Mouse (Mus musculus): ENCODE results near the gene Egfem1. TPM values are rescaled to one million over a fixed set of nuclear protein-coding genes. Genes with fewer than 3 reads are reported as not detected.

Egfem1 gene
- polyA plus RNA-seq, 1 experiment from 2014 or later, result 2.6 TPM

DNA sequence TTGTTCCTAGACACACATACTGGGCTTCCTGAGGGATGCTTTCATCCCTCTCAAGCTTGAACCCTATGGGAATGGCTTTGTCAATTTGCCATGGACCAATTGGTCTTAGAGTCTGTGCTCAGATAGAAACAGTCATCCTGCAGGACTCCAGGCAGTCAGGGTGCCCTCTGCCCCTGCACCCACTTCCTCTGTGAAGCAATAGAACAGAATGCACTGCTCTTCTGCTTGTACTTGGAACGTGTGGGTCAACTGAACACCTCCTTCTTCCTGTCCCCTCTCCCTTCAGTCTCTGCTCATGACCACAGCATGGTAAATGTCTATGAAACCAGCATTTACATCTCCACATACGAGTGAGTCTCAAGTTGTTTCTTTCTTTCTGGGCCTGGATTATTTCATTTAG is 16.6 kb downstream of the Egfem1 start:
- no peaks in the 10 kb centered on the region for H3K36me3 ChIP-seq
- H3K27ac ChIP-seq, result no peak overlapping the region
- H3K4me3 ChIP-seq, result no peak overlapping the region
- no peak for DNase-seq (ENCODE audit: low spot score)
- H3K27me3 ChIP-seq (ENCODE audit: low read depth, poor library complexity, severe bottlenecking), result no peaks in the 10 kb centered on the region
- WGBS, result 81% methylated on average over 2 of the region's 2 CpGs
- H3K4me1 ChIP-seq, result no peaks in the 10 kb centered on the region
- no peaks in the 10 kb centered on the region for H3K9me3 ChIP-seq (replicated peaks)

DNA sequence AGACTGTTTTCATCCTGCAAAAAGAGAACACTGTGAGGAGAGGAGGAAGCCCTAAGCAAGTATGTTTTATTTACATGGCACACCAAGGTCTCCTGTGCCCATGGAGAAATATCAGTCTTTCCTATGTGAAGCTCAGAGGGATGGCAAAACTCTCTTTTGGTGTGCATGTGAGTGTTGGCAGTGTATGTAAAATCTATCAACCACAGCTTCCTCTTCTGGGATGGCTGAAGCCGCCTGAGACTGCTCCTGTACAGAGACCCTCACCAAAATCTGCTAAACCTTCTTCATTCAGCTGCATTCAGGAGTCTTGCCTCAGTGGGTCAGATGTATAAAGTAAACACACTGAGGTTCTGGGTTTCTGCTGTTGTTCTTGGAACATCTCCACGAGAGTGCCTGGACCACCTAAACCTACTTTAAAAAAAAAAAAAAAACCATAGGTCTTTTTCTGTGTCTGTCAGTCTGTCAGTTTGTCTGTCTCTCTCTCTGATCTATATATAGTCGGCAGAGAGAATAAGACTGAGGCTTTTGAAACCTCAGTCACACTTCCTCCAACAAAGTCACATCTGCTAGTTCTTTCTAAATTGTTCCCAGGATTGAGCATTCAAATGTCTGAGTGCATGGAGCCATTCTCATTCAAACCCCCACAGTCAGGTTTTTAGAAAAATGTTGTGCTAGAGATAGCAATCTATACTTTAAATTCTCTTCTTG is 24.3 kb downstream of the Egfem1 start:
- DNase-seq (ENCODE audit: low spot score), result no peak
- no peaks in the 10 kb centered on the region for H3K4me1 ChIP-seq
- WGBS, result 83% methylated on average over 3 of the region's 3 CpGs
- H3K27ac ChIP-seq, result no peak overlapping the region
- no peaks in the 10 kb centered on the region for H3K9me3 ChIP-seq (replicated peaks)
- H3K4me3 ChIP-seq, result no peak overlapping the region
- H3K36me3 ChIP-seq, result no peaks in the 10 kb centered on the region
- H3K27me3 ChIP-seq (ENCODE audit: low read depth, poor library complexity, severe bottlenecking), result no peaks in the 10 kb centered on the region

DNA sequence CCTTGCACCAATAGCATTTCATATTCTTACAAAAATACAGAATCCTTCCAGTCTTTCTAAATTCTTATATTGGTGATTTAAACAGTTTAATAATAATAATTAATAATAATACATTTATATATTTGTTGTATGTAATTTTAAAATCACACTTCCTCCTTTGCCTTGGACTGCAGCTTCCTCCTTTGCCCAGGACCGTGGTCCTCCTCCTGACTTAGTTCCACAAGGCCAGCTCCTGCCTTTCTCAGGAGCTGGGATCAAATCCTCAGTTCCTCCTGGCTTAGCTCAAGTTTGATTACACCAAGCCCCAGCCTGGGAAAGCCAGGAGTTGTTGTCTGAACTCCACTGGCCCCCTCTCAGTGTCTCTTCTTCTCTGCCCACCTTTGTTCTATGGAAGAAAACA is 25.3 kb downstream of the Egfem1 start:
- Histone ChIP-seq H3K4me3 (no peak overlapping the region), H3K4me1 (no peaks in the 10 kb centered on the region), H3K27me3 (ENCODE audit: low read depth, poor library complexity, severe bottlenecking) (no peaks in the 10 kb centered on the region), H3K9me3 (replicated peaks) (no peaks in the 10 kb centered on the region), H3K27ac (no peak overlapping the region), H3K36me3 (no peaks in the 10 kb centered on the region)
- no peak for DNase-seq (ENCODE audit: low spot score)
- 74% methylated on average over 1 of the region's 1 CpGs for WGBS

DNA sequence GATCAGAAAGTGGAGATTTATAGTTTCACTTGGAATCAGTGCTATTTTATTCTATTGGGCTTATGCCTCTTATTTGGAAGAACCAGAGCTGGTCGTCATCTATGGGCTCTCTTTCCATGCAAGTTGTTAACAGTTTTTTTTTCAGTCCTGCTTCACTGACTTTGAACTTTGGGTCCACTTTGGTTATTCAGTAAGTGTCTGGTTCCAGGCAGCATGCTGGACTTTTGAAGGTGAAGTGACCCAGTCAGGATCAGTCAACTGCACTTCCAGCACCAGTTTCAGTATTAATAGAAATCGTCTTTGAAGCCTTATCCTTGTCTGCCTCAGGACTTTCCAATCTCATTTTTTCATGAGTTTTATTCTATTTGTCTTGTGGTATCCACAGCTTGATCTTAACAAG is 28.5 kb downstream of the Egfem1 start:
- no peak overlapping the region for H3K4me3 ChIP-seq
- no peak for DNase-seq (ENCODE audit: low spot score)
- 86% methylated on average over 2 of the region's 2 CpGs for WGBS
- H3K27ac ChIP-seq, result no peak overlapping the region
- H3K27me3 ChIP-seq (ENCODE audit: low read depth, poor library complexity, severe bottlenecking), result no peaks in the 10 kb centered on the region
- H3K9me3 ChIP-seq (replicated peaks), result no peaks in the 10 kb centered on the region
- no peaks in the 10 kb centered on the region for H3K4me1 ChIP-seq
- H3K36me3 ChIP-seq, result no peaks in the 10 kb centered on the region

DNA sequence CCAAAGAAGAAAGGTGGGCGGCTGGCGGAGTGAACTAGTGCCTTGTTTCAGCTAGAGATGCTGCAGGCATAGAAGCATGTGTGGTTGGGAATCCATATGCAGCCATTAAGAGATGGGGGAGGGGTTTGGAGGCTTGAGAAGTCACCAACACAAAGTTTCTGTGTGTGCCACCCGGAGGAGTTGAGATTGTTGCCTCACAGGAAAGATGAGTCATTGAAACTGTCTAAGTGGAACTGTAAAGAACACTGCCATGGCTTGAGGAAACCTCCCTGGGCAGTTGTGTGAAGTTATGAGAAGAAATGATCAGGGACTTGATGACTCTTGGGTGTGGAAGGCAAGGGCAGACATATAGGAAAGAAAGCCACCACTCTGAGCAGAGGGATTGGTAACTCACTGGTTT is 32.7 kb downstream of the Egfem1 start:
- DNase-seq (ENCODE audit: low spot score), result no peak
- 97% methylated on average over 3 of the region's 3 CpGs for WGBS
- H3K27me3 ChIP-seq (ENCODE audit: low read depth, poor library complexity, severe bottlenecking), result no peaks in the 10 kb centered on the region
- H3K36me3 ChIP-seq, result no peaks in the 10 kb centered on the region
- no peak overlapping the region for H3K27ac ChIP-seq
- H3K9me3 ChIP-seq (replicated peaks), result no peaks in the 10 kb centered on the region
- no peak overlapping the region for H3K4me3 ChIP-seq
- H3K4me1 ChIP-seq, result peaks cover 5% of the 10 kb centered on the region; the same call in 1 of the 2 replicates

DNA sequence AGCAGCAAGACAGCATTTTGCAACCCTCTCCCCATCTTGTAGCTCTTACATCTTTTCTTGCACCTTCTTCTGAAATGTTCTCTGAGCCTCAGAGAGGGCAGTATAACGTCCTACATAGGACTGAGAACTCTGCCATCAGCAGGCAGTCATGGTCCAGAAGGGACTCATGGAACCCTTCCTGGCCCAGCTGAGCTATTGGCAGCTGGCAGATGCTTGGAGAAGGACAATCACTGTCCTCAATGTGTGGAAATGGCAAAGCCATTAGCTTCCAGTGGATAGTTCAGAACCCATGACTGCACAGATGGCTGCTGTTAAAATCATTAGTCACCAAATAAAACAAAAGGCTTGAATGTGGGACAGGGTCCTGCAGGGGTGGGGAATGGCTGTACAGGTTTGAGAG is 35.6 kb downstream of the Egfem1 start:
- Histone ChIP-seq H3K9me3 (replicated peaks) (no peaks in the 10 kb centered on the region), H3K36me3 (no peaks in the 10 kb centered on the region), H3K4me1 (peaks cover 5% of the 10 kb centered on the region; the same call in 1 of the 2 replicates), H3K4me3 (no peak overlapping the region), H3K27me3 (ENCODE audit: low read depth, poor library complexity, severe bottlenecking) (no peaks in the 10 kb centered on the region), H3K27ac (no peak overlapping the region)
- DNase-seq (ENCODE audit: low spot score), result no peak
- WGBS, result 69% methylated on average over 1 of the region's 1 CpGs

DNA sequence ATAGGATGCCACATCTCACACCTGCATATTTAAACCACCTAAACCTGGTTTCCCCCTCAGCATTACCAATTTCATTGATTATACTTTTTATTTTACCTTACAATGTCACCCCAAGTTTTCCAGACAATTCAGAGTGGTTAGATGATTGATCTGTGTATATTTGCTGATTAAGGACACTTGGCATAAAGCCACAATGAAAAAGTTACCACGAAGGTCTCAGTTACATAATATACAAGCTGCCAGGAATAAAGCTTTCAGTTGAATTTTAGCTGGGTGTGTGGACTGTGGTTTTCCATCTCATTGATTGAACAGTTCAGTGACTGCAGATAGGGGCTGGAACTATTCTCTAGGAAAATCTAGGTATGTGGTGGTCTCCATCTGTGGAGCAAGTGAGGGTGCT is 40.7 kb downstream of the Egfem1 start:
- Histone ChIP-seq H3K27ac (no peak overlapping the region), H3K9me3 (replicated peaks) (no peaks in the 10 kb centered on the region), H3K36me3 (no peaks in the 10 kb centered on the region), H3K4me1 (no peaks in the 10 kb centered on the region), H3K27me3 (ENCODE audit: low read depth, poor library complexity, severe bottlenecking) (no peaks in the 10 kb centered on the region), H3K4me3 (no peak overlapping the region)
- 89% methylated on average over 1 of the region's 1 CpGs for WGBS
- DNase-seq (ENCODE audit: low spot score), result no peak

DNA sequence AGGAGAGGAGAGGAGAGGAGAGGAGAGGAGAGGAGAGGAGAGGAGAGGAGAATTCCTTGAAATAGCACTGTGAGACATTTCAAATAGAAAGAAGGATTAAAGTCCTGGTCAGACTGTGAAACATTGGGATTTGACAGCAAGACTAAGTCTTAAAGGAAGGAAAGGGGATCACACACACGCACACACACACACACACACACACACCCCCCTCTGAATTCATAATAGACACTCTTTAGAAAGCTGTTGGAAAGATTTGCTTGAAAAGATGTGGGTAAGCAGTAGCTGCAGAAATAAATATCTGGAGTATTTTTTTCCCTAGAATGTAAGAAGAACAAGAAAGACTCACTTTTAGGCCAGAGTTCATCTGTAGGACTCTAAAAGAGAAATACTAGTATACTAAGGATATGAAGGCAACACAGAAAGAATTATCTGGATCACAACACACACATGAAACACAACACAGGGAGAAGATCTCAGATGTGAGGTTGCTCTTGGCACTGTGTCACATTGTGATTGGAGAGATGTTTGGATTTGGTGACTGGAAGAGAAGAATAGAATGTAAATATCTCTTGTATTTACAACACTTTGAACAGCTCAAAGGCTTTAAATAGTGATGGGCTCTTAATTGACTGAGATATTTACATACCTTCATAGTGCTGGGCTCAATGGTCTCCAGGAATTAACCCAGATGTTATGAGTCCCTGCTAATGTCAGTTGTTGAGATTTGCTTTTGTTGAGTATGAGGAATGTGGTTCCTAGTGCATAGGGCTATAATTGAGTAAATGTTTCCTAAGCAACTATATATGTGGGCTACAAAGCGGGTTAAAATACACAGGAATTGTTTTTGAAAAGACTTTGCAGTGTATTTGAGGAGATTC is 50.5 kb downstream of the Egfem1 start:
- Histone ChIP-seq H3K9me3 (replicated peaks) (no peaks in the 10 kb centered on the region), H3K4me1 (peaks cover 20% of the 10 kb centered on the region), H3K36me3 (no peaks in the 10 kb centered on the region), H3K4me3 (no peak overlapping the region), H3K27me3 (ENCODE audit: low read depth, poor library complexity, severe bottlenecking) (0 out of 2 replicates have a peak, but pooled peaks cover 12% of the 10 kb centered on the region), H3K27ac (no peak overlapping the region)
- 84% methylated on average over 2 of the region's 2 CpGs for WGBS
- DNase-seq (ENCODE audit: low spot score), result no peak

DNA sequence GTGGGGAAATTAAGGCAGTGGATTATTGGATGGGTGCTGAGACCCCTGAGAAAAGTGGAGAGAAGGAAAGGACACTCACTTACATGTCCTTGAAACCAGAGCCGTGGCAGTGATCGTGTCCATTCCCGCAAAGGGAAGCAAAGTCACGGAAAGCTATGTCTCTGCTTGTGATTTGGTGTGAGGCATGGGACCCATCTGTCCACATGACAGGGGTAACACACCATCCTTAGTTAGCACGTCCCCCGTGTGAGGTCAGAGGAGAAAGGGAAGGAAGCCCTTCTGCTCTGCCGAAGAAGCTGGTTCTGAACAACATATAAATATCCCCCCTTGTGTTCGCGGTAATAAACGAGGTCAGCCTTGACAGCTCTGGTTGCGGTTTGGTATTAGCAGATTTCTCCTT is 52.7 kb downstream of the Egfem1 start:
- no peak overlapping the region for H3K27ac ChIP-seq
- no peak overlapping the region for H3K4me3 ChIP-seq
- H3K4me1 ChIP-seq, result peaks cover 20% of the 10 kb centered on the region
- 0 out of 2 replicates have a peak, but pooled peaks cover 12% of the 10 kb centered on the region for H3K27me3 ChIP-seq (ENCODE audit: low read depth, poor library complexity, severe bottlenecking)
- no peaks in the 10 kb centered on the region for H3K36me3 ChIP-seq
- 51% methylated on average over 11 of the region's 11 CpGs for WGBS
- no peak for DNase-seq (ENCODE audit: low spot score)
- H3K9me3 ChIP-seq (replicated peaks), result no peaks in the 10 kb centered on the region

DNA sequence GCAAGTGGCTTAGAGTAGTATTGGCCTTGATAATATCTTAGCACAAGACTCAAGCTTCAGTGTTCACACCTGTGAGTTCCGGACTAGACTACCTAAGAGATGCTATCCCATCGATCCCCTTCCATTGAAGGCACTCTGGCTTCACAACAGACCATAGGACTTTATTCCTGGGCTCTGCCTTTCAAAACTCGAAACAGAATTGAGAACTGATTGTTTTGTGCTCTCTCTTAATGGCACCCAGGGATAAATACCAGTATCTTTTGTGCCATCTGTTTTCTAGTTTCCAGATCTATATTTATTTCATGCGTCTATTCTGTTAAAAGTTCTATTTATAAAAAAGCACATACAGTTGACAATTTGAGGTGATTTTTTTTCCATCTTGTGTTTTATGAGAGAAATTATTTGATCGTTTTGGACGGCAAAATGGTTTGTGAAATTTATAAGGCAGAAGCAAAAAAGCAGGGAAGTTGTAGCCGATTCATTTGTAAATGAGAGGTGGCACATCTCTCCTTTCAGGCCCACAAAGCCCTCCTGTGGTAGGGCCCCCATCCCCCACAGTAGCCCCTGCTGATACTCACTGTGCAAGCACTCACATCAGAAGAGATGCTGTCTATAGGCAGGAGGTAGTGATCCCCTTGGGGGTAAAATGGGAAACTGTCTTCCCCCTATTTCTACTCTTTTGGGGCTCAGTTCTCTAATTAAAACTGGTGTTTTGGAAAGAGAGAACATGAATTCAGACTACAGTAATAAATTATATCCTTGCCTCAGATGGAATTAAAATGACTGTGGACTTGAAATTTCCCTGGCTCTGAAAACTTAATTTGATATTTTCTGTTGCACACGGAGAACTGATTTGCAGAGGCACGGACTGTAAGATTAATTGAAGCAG is 53.6 kb downstream of the Egfem1 start:
- Histone ChIP-seq H3K27me3 (ENCODE audit: low read depth, poor library complexity, severe bottlenecking) (0 out of 2 replicates have a peak, but pooled peaks cover 12% of the 10 kb centered on the region), H3K9me3 (replicated peaks) (no peaks in the 10 kb centered on the region), H3K4me3 (no peak overlapping the region), H3K27ac (no peak overlapping the region), H3K36me3 (no peaks in the 10 kb centered on the region), H3K4me1 (peaks cover 20% of the 10 kb centered on the region)
- WGBS, result 26% methylated on average over 9 of the region's 9 CpGs
- no peak for DNase-seq (ENCODE audit: low spot score)

DNA sequence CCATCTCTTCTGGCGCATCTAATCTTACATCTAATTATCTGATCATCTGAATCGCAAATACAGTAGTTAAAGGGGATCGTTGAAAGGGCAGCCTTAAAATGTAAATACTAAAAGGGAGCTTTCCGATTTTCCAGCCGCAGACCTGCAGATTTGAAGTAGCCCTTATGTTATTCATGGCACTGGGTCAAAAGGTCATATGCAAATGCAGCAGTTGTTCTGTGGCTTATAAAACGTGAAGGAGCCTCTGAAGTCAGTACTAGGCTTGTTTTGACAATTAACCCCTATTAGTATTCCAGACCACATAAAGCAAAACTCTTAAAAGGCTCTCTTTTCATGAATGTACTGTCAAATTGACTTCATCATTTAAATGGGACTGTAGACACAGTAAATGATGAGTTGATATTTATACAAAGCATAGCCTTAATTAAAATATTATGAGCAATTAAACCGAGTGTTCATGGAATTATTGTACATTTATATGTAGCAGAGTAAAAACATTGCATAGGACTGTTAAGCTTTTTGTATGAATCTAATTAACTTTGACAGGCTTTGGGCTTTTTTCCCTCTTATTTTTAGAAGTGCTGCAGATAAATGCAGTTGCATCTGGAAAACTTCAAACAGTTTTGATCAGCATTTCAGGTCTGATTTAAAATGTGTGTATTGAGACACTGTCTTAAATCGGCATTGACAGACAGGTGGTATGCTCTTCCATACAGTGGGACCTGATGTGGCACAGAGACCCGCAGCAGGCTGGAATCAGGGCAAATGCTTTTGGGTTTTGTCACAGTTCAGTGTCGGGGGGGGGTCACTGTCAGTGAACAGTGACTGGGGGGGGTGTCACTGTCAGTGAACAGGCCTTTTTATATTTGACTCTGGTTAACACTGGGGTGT is 54.5 kb downstream of the Egfem1 start:
- 0 out of 2 replicates have a peak, but pooled peaks cover 12% of the 10 kb centered on the region for H3K27me3 ChIP-seq (ENCODE audit: low read depth, poor library complexity, severe bottlenecking)
- H3K27ac ChIP-seq, result no peak overlapping the region
- no peaks in the 10 kb centered on the region for H3K9me3 ChIP-seq (replicated peaks)
- H3K36me3 ChIP-seq, result no peaks in the 10 kb centered on the region
- DNase-seq (ENCODE audit: low spot score), result no peak
- 17% methylated on average over 10 of the region's 10 CpGs for WGBS
- H3K4me1 ChIP-seq, result peaks cover 20% of the 10 kb centered on the region
- no peak overlapping the region for H3K4me3 ChIP-seq

DNA sequence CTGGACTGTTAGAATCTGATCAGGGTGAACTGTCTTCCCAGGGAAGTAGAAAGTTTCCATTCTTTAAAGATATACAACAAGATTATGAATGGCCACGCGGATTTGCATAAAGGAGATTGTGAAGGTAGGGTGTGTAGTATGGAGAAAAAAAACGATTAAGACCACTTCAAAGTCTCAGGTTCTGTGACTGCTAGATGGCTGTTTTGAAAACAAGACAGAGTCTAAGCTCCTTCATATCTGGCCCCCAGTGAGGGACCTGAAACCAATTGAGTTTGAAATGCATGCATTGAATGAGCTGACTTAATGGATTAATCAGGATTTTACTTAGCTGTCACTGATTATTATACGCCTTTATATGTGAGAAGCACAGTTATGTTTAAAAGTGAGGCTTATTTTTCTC is 86.6 kb downstream of the Egfem1 start:
- no peak for DNase-seq (ENCODE audit: low spot score)
- no peaks in the 10 kb centered on the region for H3K9me3 ChIP-seq (replicated peaks)
- H3K27ac ChIP-seq, result no peak overlapping the region
- H3K4me1 ChIP-seq, result no peaks in the 10 kb centered on the region
- H3K27me3 ChIP-seq (ENCODE audit: low read depth, poor library complexity, severe bottlenecking), result no peaks in the 10 kb centered on the region
- H3K36me3 ChIP-seq, result no peaks in the 10 kb centered on the region
- H3K4me3 ChIP-seq, result no peak overlapping the region
- 85% methylated on average over 4 of the region's 4 CpGs for WGBS

All from limb, embryonic 10.5 days (tissue).